Mouse (Mus musculus) C2C12 (cell line): ENCODE results near the gene Mindy1.
A peak's percentile ranks its signal among the peaks of the same experiment; 100 is the strongest.

Experiments used
- CEBPB ChIP-seq: IDR thresholded peaks from one replicate; pipeline ENCODE4 v1.6.1; 2011; ENCODE audit warnings: low read depth, mild to moderate bottlenecking, control low read depth, moderate library complexity
- CTCF ChIP-seq: IDR thresholded peaks from one replicate; pipeline ENCODE4 v1.5.1; 2011; ENCODE audit not compliant: control insufficient read depth, insufficient read depth, insufficient read length
- FOSL1 ChIP-seq: IDR thresholded peaks from one replicate; pipeline ENCODE4 v1.8.0; 2011; ENCODE audit warnings: mild to moderate bottlenecking, low read length; ENCODE audit not compliant: poor library complexity, insufficient read depth, severe bottlenecking
- MAX ChIP-seq: IDR thresholded peaks from one replicate; pipeline ENCODE4 v1.6.1; 2011; ENCODE audit warnings: mild to moderate bottlenecking, control low read depth
- MYOD1 ChIP-seq: IDR thresholded peaks from one replicate; pipeline ENCODE4 v1.6.1; 2011; ENCODE audit warnings: low read depth; ENCODE audit not compliant: control insufficient read depth, insufficient read length
- MYOG ChIP-seq: IDR thresholded peaks from one replicate; pipeline ENCODE4 v1.6.1; 2011; ENCODE audit not compliant: control insufficient read depth, insufficient read length; ENCODE audit errors: extremely low read depth
- USF1 ChIP-seq: IDR thresholded peaks from one replicate; pipeline ENCODE4 v1.6.1; 2011; ENCODE audit warnings: low read depth, mild to moderate bottlenecking, control low read depth, moderate library complexity

DNA sequence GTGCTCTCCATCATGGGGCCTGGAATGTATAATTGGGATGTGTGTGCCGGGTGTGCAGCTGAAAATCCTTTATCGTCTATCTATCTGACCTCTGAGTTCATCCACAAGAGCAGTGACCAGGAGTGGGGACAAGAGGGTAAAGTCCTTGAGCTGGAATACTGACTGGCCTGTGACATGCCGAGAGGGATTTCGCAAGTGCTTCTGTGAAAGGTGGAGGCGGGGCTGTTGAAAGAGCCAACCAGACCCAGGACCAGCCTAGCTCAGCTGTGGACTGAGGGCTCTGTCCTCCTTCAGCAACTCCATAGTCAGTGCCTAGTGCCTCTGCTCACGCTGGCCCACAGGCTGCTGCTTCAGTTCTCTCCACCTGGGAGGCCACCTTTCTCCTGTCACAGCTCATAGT, 37.4 kb downstream of the Mindy1 start:
- TF ChIP-seq CTCF (no peak), MAX (no peak), CEBPB (peak; percentile 81), USF1 (no peak), MYOG (no peak), MYOD1 (no peak), FOSL1 (no peak)
